Mouse (Mus musculus): Measurements from ENCODE around the gene Gm26938.

- peak; percentile 53; the same call in 1 of the 2 replicates for TF ChIP-seq CTCF (IDR thresholded peaks at IDR 0.05; ENCODE audit: insufficient read depth, low read depth, low read length)
- TF ChIP-seq POLR2A (IDR thresholded peaks at IDR 0.05; ENCODE audit: insufficient read depth, low read depth, low read length), result no peak
Measured at GRCm38 (mm10) chr5:139817292-139817691, 8.9 kb downstream of the Gm26938 start.

All from olfactory bulb, adult 2 months (tissue).